Mouse (Mus musculus) olfactory bulb, adult 2 months (tissue): ENCODE data around the gene C77080.

Experiments used
- CTCF ChIP-seq: fragments of 200-500 bp; IDR thresholded peaks from 2 replicates; pipeline ENCODE4 v1.5.1; 2012; ENCODE audit warnings: low read depth, mild to moderate bottlenecking, low read length, moderate library complexity; ENCODE audit not compliant: insufficient read depth
- POLR2A ChIP-seq: fragments of 200-500 bp; IDR thresholded peaks from 2 replicates; pipeline ENCODE4 v1.6.1; 2012; ENCODE audit warnings: mild to moderate bottlenecking, low read depth, low read length, moderate library complexity; ENCODE audit not compliant: insufficient read depth

GRCm38 (mm10) chr4:129307936-129308335, 46.7 kb upstream of the C77080 start:
- no peak for TF ChIP-seq POLR2A
- no peak for TF ChIP-seq CTCF
